Mouse (Mus musculus): ENCODE results near the gene Fto. TPM values are rescaled to one million over a fixed set of nuclear protein-coding genes. Genes with fewer than 3 reads are reported as not detected.

Fto gene
- total RNA-seq, 2 experiments from 2014 or later, result 95.4 to 98.1 TPM

- no peak for DNase-seq (ENCODE audit: low spot score in 2 of 2)
These were observed 10.2 kb downstream of the Fto start for GRCm38 (mm10) chr8:91323511-91323910.

GRCm38 (mm10) chr8:91324271-91324670 lies 10.9 kb downstream of the Fto start:
- DNase-seq (ENCODE audit: low spot score in 2 of 2), result no peak

GRCm38 (mm10) chr8:91324916-91325315 lies 11.6 kb downstream of the Fto start:
- DNase-seq (ENCODE audit: low spot score in 2 of 2), result no peak

GRCm38 (mm10) chr8:91326018-91326417 lies 12.7 kb downstream of the Fto start:
- no peak for DNase-seq (ENCODE audit: low spot score in 2 of 2)

- no peak for DNase-seq (ENCODE audit: low spot score in 2 of 2)
These were observed 13.6 kb downstream of the Fto start for GRCm38 (mm10) chr8:91326946-91327345.

GRCm38 (mm10) chr8:91327471-91328205 lies 14.3 kb downstream of the Fto start:
- DNase-seq (ENCODE audit: low spot score in 2 of 2), result no peak

GRCm38 (mm10) chr8:91329056-91329455 lies 15.7 kb downstream of the Fto start:
- no peak for DNase-seq (ENCODE audit: low spot score in 2 of 2)

DNA sequence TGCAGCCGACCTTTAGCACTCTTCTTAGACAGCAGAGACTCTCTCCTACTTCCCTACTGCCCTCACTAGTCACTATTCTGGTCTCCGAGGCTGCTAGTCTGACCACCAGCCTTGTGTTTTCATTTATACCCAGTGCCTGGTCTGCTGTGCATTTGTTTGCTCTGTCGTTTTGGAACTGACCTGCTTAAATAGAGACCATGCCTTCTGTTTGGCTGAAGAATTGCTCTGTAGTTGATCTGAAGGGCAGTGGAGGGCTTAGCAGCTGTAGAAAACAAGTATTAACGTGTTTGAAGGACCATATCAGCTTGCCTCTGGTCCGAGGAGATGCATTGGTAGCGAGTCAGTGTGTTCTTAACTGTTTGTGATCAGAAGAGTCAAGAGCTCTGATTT lies 16.1 kb downstream of the Fto start:
- no peak for DNase-seq (ENCODE audit: low spot score in 2 of 2)

- no peak for DNase-seq (ENCODE audit: low spot score in 2 of 2)
These were observed 25.2 kb downstream of the Fto start for GRCm38 (mm10) chr8:91338389-91339154.

GRCm38 (mm10) chr8:91339651-91340050 lies 26.3 kb downstream of the Fto start:
- DNase-seq (ENCODE audit: low spot score in 2 of 2), result no peak

DNA sequence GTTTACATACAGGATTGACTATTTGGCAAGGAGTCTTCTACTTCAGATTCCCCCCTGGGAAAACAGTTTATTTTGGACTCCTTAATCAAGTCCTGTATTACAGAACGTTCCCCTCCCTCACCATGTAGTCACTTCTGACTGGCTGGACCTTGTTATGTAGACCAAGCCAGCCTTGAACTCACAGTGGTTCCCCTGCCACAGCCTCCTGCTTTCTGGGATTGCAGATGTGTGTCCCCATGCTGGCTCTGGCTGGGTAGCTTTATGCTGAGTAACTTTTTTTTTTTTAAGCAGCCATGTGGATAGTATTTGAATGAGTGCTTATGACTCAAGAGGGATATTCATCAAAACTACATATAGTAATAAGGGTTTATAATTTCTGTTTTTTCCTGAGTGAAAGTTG lies 27.4 kb downstream of the Fto start:
- DNase-seq (ENCODE audit: low spot score in 2 of 2), result no peak

DNA sequence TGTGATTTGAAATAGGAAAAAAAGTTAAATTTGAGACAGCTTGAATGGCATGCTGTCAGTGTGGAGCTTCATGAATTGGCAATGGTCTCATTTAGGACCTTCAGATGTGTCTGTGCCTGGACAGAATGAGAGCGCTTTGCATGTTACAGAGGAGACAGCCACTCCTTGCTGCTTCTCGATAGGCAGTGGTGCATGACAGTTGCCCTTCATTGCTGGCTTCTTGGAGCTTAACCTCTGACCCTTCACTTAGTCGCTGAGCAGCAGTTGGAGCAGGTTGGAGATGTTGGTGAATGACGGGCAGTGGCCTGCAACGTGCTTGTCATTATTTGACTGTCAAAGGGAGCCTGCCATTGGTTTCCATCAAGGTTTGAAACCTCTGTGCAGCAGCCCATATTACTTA lies 28.9 kb downstream of the Fto start:
- no peak for DNase-seq (ENCODE audit: low spot score in 2 of 2)

- no peak for DNase-seq (ENCODE audit: low spot score in 2 of 2)
These were observed 29.5 kb downstream of the Fto start for GRCm38 (mm10) chr8:91342798-91343197.

GRCm38 (mm10) chr8:91344659-91345058 lies 31.3 kb downstream of the Fto start:
- no peak for DNase-seq (ENCODE audit: low spot score in 2 of 2)

DNA sequence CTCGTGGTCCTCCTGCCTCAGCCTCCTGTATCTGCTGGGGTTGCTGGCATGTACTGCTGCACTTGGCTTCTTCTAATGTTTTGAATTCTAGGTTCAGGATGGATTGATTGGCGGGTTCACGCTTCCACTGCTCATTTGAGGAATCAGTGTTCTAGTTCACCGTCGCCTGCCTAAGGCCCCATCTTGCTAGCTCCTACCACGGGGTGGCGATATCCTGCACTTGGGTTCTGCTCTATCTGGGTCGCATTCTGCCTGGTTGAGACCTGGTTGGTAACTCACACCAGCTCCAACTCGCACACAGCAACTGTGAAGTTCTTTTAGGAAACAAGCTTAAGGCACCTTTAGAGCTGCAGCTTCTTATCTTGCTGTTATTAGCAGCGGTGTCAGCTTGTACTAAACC lies 33.8 kb downstream of the Fto start:
- DNase-seq (ENCODE audit: low spot score in 2 of 2), result no peak

- no peak for DNase-seq (ENCODE audit: low spot score in 2 of 2)
These were observed 34.3 kb downstream of the Fto start for GRCm38 (mm10) chr8:91347595-91347994.

- DNase-seq (ENCODE audit: low spot score in 2 of 2), result no peak
These were observed 36.5 kb downstream of the Fto start for GRCm38 (mm10) chr8:91349816-91350215.

GRCm38 (mm10) chr8:91350628-91351027 lies 37.3 kb downstream of the Fto start:
- no peak for DNase-seq (ENCODE audit: low spot score in 2 of 2)

DNA sequence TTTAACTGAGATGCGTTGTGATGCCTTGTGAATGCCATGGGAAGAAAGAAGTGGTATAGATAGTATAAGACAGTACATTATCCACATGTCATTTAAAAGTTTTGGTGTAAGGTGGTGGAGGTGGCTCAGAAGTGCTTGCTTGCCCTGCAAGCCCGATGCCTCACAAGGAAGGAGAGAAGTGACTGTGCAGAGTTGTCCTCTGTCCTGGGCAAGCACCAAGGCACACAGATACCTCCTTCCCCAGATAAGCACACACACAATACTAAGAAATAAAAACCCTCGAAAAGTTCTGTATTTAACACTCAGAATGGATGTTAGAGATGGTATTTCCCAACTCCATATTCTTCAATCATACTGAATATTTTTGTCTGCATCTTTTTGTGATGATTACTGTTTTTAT lies 39.3 kb downstream of the Fto start:
- DNase-seq (ENCODE audit: low spot score in 2 of 2), result no peak

GRCm38 (mm10) chr8:91353062-91353461 lies 39.7 kb downstream of the Fto start:
- no peak for DNase-seq (ENCODE audit: low spot score in 2 of 2)

DNA sequence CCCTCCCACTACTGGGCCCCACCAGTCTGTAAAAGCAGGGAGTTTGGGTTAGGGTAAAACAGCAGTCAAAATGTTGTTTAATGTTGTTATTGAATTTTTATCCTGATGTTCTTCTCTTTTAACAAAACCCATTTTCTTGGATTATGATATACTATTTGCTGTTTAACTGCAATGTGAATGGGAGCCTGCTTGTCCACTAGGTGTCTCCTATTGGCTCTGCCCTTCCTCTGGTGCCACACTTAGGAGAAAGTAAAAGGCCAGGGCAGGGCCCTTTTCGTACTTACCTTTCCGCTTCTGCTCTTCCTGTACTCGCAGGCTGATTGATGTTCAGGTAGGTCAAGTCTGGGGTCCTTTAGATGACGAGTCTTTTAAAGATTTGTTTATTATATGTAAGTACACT lies 40.6 kb downstream of the Fto start:
- no peak for DNase-seq (ENCODE audit: low spot score in 2 of 2)

DNA sequence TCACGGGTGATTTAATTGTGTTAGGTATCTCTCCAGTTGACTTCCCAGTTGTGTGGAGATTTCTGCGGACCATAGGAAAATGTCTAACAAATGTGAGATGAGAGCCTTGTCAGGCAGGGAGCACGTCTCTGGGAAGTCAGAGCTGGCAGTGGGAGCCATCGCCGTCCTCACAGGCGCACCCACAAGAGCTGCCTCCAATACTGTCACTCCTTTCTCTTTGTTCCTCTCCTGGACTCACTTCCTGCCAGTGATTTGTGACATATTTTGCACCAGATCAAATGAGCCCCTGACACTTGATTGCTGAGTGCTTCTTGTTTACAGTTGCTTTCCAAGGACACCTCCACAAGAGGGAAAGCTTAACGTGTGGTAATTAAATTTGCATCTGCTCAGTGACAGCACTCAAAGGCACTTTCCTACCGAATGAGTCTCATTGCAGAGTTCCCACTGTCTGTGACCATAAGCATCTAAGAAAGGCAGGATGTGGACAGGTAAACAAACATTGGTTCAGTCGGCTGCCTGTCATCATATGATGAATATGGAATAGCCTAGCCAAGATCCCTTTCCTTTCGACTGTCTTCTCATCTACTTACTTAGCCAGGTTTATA lies 42.1 kb downstream of the Fto start:
- DNase-seq (ENCODE audit: low spot score in 2 of 2), result no peak
